Mouse (Mus musculus) spleen, adult 2 months (tissue): ENCODE data around the gene Olfr312.

ENCODE experiments used
- CTCF ChIP-seq: fragments of 200-500 bp; IDR thresholded peaks from 2 replicates; pipeline ENCODE4 v1.5.1; 2011; ENCODE audit warnings: mild to moderate bottlenecking, inconsistent platforms; ENCODE audit not compliant: insufficient read depth, insufficient read length, insufficient replicate concordance; ENCODE audit errors: extremely low read depth
- POLR2A ChIP-seq: fragments of 200-500 bp; IDR thresholded peaks from 2 replicates; pipeline ENCODE4 v1.6.1; 2011; ENCODE audit warnings: low read depth, low read length, inconsistent platforms

GRCm38 (mm10) chr11:58883756-58884155 is 54.7 kb downstream of the Olfr312 start:
- TF ChIP-seq CTCF (no peak), POLR2A (no peak)
